Mouse (Mus musculus): ENCODE measurements at regions not wholly inside any gene's neighbourhood (a gene's known extent, or its start where the extent isn't known, plus 50 kb on each side); places are given as distances from the start of the nearest gene placed in this dataset.

DNA sequence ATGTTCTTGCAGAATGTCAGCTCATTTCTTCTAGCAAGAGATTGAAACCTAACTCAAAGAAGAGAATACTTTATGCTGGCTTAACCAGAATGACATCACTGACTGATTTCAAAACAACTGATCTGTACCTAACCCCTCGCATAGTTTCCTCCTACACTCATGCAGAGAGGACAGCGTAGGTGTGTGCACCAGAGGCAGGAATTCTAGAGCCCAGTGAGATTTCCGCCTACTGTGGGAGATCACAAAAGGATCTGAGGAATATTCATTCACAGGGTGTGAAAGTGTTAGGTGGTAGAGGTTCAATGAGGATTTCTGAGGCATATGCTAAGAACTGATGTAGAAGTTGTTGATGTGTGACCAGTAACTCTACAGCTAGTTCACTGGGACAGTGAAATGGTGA, 132.5 kb upstream of the Irx5 start:
- TF ChIP-seq CTCF (IDR thresholded peaks at IDR 0.05; ENCODE audit: extremely low read depth, insufficient read depth, low read length) (no peak), POLR2A (IDR thresholded peaks at IDR 0.05; ENCODE audit: extremely low read depth, insufficient read depth, low read length) (no peak)
